Mouse (Mus musculus) CH12.LX (cell line): ENCODE data around the gene Tssk4. TPM values are rescaled to one million over a fixed set of nuclear protein-coding genes. Genes with fewer than 3 reads are reported as not detected.

Experiments
- DNase-seq: peaks from one replicate; pipeline ENCODE4 v3.0.0-alpha.2; 2013; ENCODE audit errors: extremely low read depth
- H3K27ac ChIP-seq: 2 replicates; pipeline ENCODE4 v1.5.1; 2012; ENCODE audit warnings: low read depth, mild to moderate bottlenecking, control low read depth, moderate library complexity; ENCODE audit not compliant: insufficient read depth
- H3K27me3 ChIP-seq: replicated peaks from 2 replicates; pipeline ENCODE3; 2012; ENCODE audit warnings: inconsistent platforms
- H3K36me3 ChIP-seq, 2 experiments: replicated peaks in 1 of 2; 2 replicates each; pipeline versions ENCODE3 to v1.6.1; 2012; ENCODE audit warnings: inconsistent platforms in 1 of 2, low read length in 1 of 2, mild to moderate bottlenecking in 1 of 2, mixed read lengths in 1 of 2, moderate library complexity in 1 of 2; ENCODE audit not compliant: control insufficient read depth in 1 of 2, insufficient read depth in 1 of 2
- H3K4me1 ChIP-seq, 2 experiments: 2 replicates each; pipeline ENCODE4 v1.6.1; 2012; ENCODE audit warnings: inconsistent platforms in 1 of 2, moderate library complexity in 1 of 2; ENCODE audit not compliant: insufficient read depth in 2 of 2, control insufficient read depth in 1 of 2
- H3K4me2 ChIP-seq: 2 replicates; pipeline ENCODE4 v1.6.1; 2012; ENCODE audit warnings: low read depth, mild to moderate bottlenecking, control low read depth; ENCODE audit not compliant: poor library complexity, insufficient read depth, severe bottlenecking
- H3K4me3 ChIP-seq, 3 experiments: fragments of 150-350 bp in 1 of 3; sonication (generic) in 1 of 3; replicated peaks in 1 of 3; 2 replicates each; pipeline versions ENCODE3 to v1.5.1; 2011 to 2012; ENCODE audit warnings: low read depth in 2 of 3, low read length in 2 of 3, mild to moderate bottlenecking in 2 of 3, moderate library complexity in 2 of 3, control low read depth in 1 of 3, improper control_type of control experiment in 1 of 3, inconsistent platforms in 1 of 3, mixed read lengths in 1 of 3; ENCODE audit not compliant: poor library complexity in 1 of 3
- H3K79me2 ChIP-seq: replicated peaks from 2 replicates; pipeline ENCODE4 v1.6.1; 2012; ENCODE audit warnings: mild to moderate bottlenecking, moderate library complexity; ENCODE audit not compliant: control insufficient read depth, poor library complexity, insufficient read depth, severe bottlenecking; ENCODE audit errors: extremely low read depth
- H3K9ac ChIP-seq: 2 replicates; pipeline ENCODE4 v1.6.1; 2012; ENCODE audit warnings: low read depth, mild to moderate bottlenecking, control low read depth, moderate library complexity; ENCODE audit not compliant: insufficient read depth
- H3K9me3 ChIP-seq: replicated peaks from 2 replicates; pipeline ENCODE3; 2012; ENCODE audit warnings: low read length, inconsistent platforms, mixed read lengths
- BHLHE40 ChIP-seq: IDR thresholded peaks from 2 replicates; pipeline ENCODE4 v1.6.1; 2011; ENCODE audit warnings: mild to moderate bottlenecking, low read depth, low read length, improper control_type of control experiment
- CHD2 ChIP-seq: IDR thresholded peaks from 2 replicates; pipeline ENCODE4 v1.6.1; 2011; ENCODE audit warnings: low read length, improper control_type of control experiment
- CTCF ChIP-seq, 2 experiments: IDR thresholded peaks in 1 of 2; conservative IDR thresholded peaks in 1 of 2; 2 replicates each; pipeline ENCODE4 v1.5.1; 2011 to 2012; ENCODE audit warnings: low read depth in 2 of 2, low read length in 2 of 2, improper control_type of control experiment in 1 of 2, inconsistent platforms in 1 of 2, mild to moderate bottlenecking in 1 of 2, moderate library complexity in 1 of 2
- E2F4 ChIP-seq: IDR thresholded peaks from 2 replicates; pipeline ENCODE4 v1.6.1; 2011; ENCODE audit warnings: low read depth, low read length, improper control_type of control experiment; ENCODE audit not compliant: insufficient replicate concordance
- ETS1 ChIP-seq: conservative IDR thresholded peaks from 2 replicates; pipeline ENCODE4 v1.6.1; 2012; ENCODE audit warnings: low read depth, mild to moderate bottlenecking, inconsistent platforms, low read length, improper control_type of control experiment, moderate library complexity
- HCFC1 ChIP-seq: IDR thresholded peaks from 2 replicates; pipeline ENCODE4 v1.6.1; 2012; ENCODE audit warnings: low read depth, mild to moderate bottlenecking, inconsistent platforms, low read length, improper control_type of control experiment
- IRF4 ChIP-seq: IDR thresholded peaks from 2 replicates; pipeline ENCODE4 v1.6.1; 2014; ENCODE audit warnings: low read depth, mild to moderate bottlenecking, inconsistent platforms, low read length, improper control_type of control experiment
- JUND ChIP-seq: conservative IDR thresholded peaks from 2 replicates; pipeline ENCODE4 v1.6.1; 2011; ENCODE audit warnings: low read depth, low read length, improper control_type of control experiment
- KAT2A ChIP-seq: IDR thresholded peaks from 2 replicates; pipeline ENCODE4 v1.6.1; 2012; ENCODE audit warnings: low read length, improper control_type of control experiment, inconsistent platforms; ENCODE audit not compliant: insufficient replicate concordance
- MAX ChIP-seq: IDR thresholded peaks from 2 replicates; pipeline ENCODE4 v1.6.1; 2011; ENCODE audit warnings: low read length, improper control_type of control experiment
- MAZ ChIP-seq: IDR thresholded peaks from 2 replicates; pipeline ENCODE4 v1.6.1; 2012; ENCODE audit warnings: low read depth, mild to moderate bottlenecking, inconsistent platforms, low read length, improper control_type of control experiment, moderate library complexity
- MXI1 ChIP-seq: IDR thresholded peaks from 2 replicates; pipeline ENCODE4 v1.6.1; 2011; ENCODE audit warnings: mild to moderate bottlenecking, low read depth, low read length, improper control_type of control experiment
- MYC ChIP-seq: IDR thresholded peaks from 2 replicates; pipeline ENCODE4 v1.6.1; 2011; ENCODE audit warnings: low read depth, mild to moderate bottlenecking, improper control_type of control experiment, low read length
- NELFE ChIP-seq: IDR thresholded peaks from 2 replicates; pipeline ENCODE4 v1.6.1; 2011; ENCODE audit warnings: low read depth, low read length, improper control_type of control experiment
- PAX5 ChIP-seq: IDR thresholded peaks from 2 replicates; pipeline ENCODE4 v1.6.1; 2012; ENCODE audit warnings: low read length, inconsistent platforms, mixed read lengths
- POLR2AphosphoS2 ChIP-seq: IDR thresholded peaks from 2 replicates; pipeline ENCODE4 v1.6.1; 2011; ENCODE audit warnings: low read depth, low read length, improper control_type of control experiment
- RAD21 ChIP-seq: IDR thresholded peaks from 2 replicates; pipeline ENCODE4 v1.6.1; 2011; ENCODE audit warnings: low read depth, mild to moderate bottlenecking, low read length, improper control_type of control experiment, moderate library complexity
- RCOR1 ChIP-seq: conservative IDR thresholded peaks from 2 replicates; pipeline ENCODE4 v1.6.1; 2012; ENCODE audit warnings: low read depth, mild to moderate bottlenecking, inconsistent platforms, low read length, improper control_type of control experiment
- SMC3 ChIP-seq: IDR thresholded peaks from 2 replicates; pipeline ENCODE4 v1.6.1; 2011; ENCODE audit warnings: low read depth, low read length, improper control_type of control experiment
- TBP ChIP-seq: conservative IDR thresholded peaks from 2 replicates; pipeline ENCODE4 v1.6.1; 2011; ENCODE audit warnings: low read depth, low read length, improper control_type of control experiment
- USF1 ChIP-seq: IDR thresholded peaks from 2 replicates; pipeline ENCODE4 v1.6.1; 2014; ENCODE audit warnings: low read depth, mild to moderate bottlenecking, inconsistent platforms, low read length, improper control_type of control experiment
- USF2 ChIP-seq: conservative IDR thresholded peaks from 2 replicates; pipeline ENCODE4 v1.6.1; 2011; ENCODE audit warnings: low read depth, low read length, improper control_type of control experiment
- dilution Hi-C: fragments of 300-500 bp; cut with MboI; formaldehyde crosslinking; loops from 2 replicates; pipeline ENCODE4 v1.14.3; 2020; ENCODE audit warnings: low sequenced_read_pairs; ENCODE audit not compliant: extremely low pct_unique_long_range_greater_than_20kb, extremely low pct_ligation_motif_present
- in situ Hi-C: fragments of 300-500 bp; cut with MboI; formaldehyde crosslinking; loops from 3 replicates; pipeline ENCODE4 v1.14.3; 2019; ENCODE audit warnings: low sequenced_read_pairs, low pct_ligation_motif_present, low pct_unique_long_range_greater_than_20kb, mixed read lengths
- polyA plus RNA-seq: library from polyadenylated mRNA; unstranded; fragments of >175 nt; gene quantifications from 2 replicates; pipeline ENCODE4 v1.2.1, GENCODE M21; 2012; ENCODE audit warnings: low read depth; ENCODE audit not compliant: insufficient read length
- total RNA-seq, 2 experiments: library from RNA; depleted of rRNA; stranded (reverse); fragments of 300-350 nt in 1 of 2; fragments of >200 nt in 1 of 2; gene quantifications; 2 replicates each; pipeline ENCODE4 v1.2.3; 2012 to 2014

The Tssk4 gene
- total and polyA plus RNA-seq, 3 experiments, result 0.30 to 0.31 TPM; not detected in 1

DNA sequence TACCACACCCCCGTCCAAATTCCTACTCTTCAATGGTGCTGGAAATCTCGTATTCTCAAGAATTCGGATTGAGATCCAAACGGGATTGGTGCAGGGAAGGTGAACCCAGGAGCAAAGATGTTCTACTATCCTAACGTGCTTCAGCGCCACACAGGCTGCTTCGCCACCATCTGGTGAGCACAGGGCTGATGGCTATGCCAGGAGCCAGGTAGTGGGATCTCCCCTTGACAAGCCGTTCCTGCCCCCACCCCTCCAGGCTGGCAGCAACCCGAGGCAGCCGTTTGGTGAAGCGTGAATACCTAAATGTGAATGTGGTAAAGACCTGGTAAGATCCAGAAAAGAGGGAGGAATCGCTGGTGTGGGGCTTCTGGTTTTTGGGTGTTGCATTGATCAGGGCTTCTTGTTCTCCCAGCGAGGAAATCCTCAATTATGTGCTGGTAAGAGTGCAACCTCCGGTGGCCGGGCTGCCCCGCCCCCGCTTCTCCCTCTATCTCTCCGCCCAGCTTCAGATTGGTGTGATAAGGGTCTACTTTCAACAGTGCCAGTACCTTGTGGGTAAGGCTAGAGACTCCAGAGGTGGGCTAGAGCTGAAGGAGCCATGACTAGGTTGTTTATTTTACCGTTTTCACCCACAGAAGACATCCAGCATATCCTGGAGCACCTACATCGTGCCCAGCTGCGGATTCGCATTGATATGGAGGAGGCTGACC is 31.3 kb upstream of the Tssk4 start:
- H3K4me1 ChIP-seq, result no peaks in the 10 kb centered on the region
- dilution Hi-C loops, result no loop called here

GRCm38 (mm10) chr14:55628077-55628827 is 21.7 kb upstream of the Tssk4 start:
- dilution Hi-C loops (no loop called here), in situ Hi-C loops (no loop called here)
- TF ChIP-seq BHLHE40, result no peak
- no peak for TF ChIP-seq KAT2A
- no peak for TF ChIP-seq E2F4
- TF ChIP-seq SMC3, result no peak
- no peak for TF ChIP-seq MYC
- TF ChIP-seq POLR2AphosphoS2, result no peak
- TF ChIP-seq CHD2, result no peak
- TF ChIP-seq USF2, result no peak
- TF ChIP-seq TBP, result no peak
- no peak for TF ChIP-seq CTCF (conservative IDR thresholded peaks at IDR 0.05 in 1 of 2, IDR thresholded peaks at IDR 0.05 in 1 of 2; ENCODE audit: low read depth in 2 of 2, low read length in 2 of 2)
- TF ChIP-seq HCFC1, result no peak
- TF ChIP-seq USF1, result no peak
- no peak for TF ChIP-seq MAX
- no peak for TF ChIP-seq ETS1
- no peak for TF ChIP-seq NELFE
- no peak for TF ChIP-seq IRF4
- TF ChIP-seq PAX5, result no peak
- TF ChIP-seq RAD21, result no peak
- no peaks in the 10 kb centered on the region for H3K9me3 ChIP-seq
- no peak for DNase-seq
- H3K4me1 ChIP-seq, result peaks cover 0 to under 1% of the 10 kb centered on the region in 2 experiments; a peak in 1 of 4 replicates
- no peaks in the 10 kb centered on the region for H3K27me3 ChIP-seq
- no peak overlapping the region for H3K27ac ChIP-seq
- H3K4me3 ChIP-seq, result no peak overlapping the region
- no peak overlapping the region for H3K9ac ChIP-seq
- no peak overlapping the region for H3K4me2 ChIP-seq
- no peaks in the 10 kb centered on the region for H3K79me2 ChIP-seq
- peaks cover 89 to 100% of the 10 kb centered on the region in 2 experiments for H3K36me3 ChIP-seq

More for the DNA sequence above, 31.3 kb upstream of the Tssk4 start:
- no peak overlapping the region for H3K9ac ChIP-seq
- no peak overlapping the region for H3K27ac ChIP-seq
- H3K9me3 ChIP-seq, result no peaks in the 10 kb centered on the region
- in situ Hi-C loops, result no loop called here
- H3K4me3 ChIP-seq, result no peak overlapping the region
- H3K27me3 ChIP-seq, result no peaks in the 10 kb centered on the region
- no peak overlapping the region for H3K4me2 ChIP-seq
- no peak for DNase-seq
- peaks cover 0 to 17% of the 10 kb centered on the region in 2 experiments for H3K36me3 ChIP-seq
- no peak for TF ChIP-seq PAX5
- TF ChIP-seq JUND, result no peak
- TF ChIP-seq USF1, result no peak
- TF ChIP-seq MYC, result no peak
- TF ChIP-seq MAX, result no peak
- no peak for TF ChIP-seq MAZ
- no peak for TF ChIP-seq RCOR1
- TF ChIP-seq KAT2A, result no peak
- TF ChIP-seq MXI1, result no peak
- no peak for TF ChIP-seq HCFC1
- TF ChIP-seq SMC3, result no peak
- H3K79me2 ChIP-seq, result no peaks in the 10 kb centered on the region
